Mouse (Mus musculus): ENCODE results near the gene Mtr.

- TF ChIP-seq CTCF (IDR thresholded peaks at IDR 0.05; ENCODE audit: control insufficient read depth, insufficient read depth, insufficient replicate concordance, low read depth, low read length) (no peak), POLR2A (IDR thresholded peaks at IDR 0.05; ENCODE audit: control insufficient read depth, low read depth, low read length) (no peak)
Measured at GRCm38 (mm10) chr13:12194942-12195662, 62.8 kb downstream of the Mtr start.

Data from testis, adult 2 months (tissue).